Mouse (Mus musculus) embryo, embryonic 9.5 days (tissue): ENCODE measurements around the gene Myh14.
A peak's percentile ranks its signal among the peaks of the same experiment; 100 is the strongest.

Experiments used
- DNase-seq: peaks from one replicate; pipeline ENCODE4 v3.0.0-alpha.2; 2017; ENCODE audit errors: extremely low spot score

Myh14 gene

DNA sequence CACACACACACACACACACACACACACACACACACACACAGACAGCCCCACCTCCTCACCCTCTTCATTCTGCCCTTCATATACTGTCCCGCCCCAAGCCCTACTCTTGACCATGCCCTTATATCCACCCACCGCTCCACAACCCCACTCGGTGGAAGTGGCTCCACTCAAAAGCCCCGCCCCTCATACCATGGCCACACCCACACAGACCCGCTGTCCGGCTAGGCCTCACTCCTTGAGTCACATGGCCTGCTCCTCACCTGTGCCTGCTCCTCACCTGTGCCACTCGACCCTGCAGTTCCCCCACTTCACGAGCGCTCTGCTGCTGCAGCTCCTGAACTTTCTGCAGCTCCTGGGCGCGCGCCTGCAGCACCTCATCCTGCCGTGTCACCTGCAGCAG lies 40.2 kb downstream of the Myh14 start:
- no peak for DNase-seq

DNA sequence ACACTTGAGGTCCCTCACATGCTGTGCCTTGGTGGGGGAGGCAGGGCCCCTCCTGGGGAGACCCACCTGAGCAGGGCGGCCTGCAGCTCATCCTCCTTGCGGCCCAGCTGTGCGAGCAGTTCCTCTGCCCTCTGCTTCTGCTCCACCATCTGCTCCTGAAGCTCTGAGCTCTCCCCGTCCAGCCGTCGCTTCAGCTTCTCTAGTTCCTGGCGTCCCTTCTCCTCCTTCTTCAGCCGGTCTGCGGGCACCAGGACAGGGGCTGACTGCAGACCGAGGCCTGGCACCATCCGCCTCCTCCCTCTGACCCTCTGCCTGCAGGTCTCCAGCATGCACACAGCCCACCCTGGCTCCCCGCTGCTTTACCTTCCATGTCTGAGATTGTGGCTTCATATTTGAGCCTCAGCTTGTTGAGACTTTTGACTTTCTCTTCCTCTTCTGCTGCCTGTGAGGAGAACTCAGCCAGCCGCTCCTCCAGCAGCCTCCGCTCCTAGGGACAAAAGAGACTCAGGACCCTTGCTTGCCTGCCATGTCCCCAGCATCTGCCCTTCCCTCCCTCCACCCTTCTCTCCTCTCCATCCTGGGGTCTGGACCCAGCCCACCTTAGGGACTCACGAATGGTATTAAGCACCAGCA lies 42.1 kb downstream of the Myh14 start:
- DNase-seq, result no peak

DNA sequence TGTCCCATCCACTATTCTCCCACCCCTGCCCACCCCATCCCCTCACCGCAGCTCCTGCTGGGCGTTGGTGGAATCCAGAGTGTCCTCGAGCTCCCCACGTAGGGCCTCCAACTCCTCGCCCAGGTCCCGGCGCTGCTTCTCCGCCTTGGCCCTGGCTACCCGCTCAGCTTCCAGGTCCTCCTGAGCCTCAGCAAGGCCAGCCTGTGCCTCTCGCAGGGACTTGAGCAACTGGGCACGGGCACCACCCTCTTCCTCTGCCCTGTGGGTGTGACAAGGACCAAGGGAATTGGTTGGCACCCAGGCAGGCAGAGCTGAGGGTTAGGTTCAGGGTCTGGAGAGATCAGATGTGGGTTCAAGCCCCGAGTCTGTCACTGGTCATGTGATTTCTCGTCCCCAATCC lies 43.7 kb downstream of the Myh14 start:
- DNase-seq, result no peak

DNA sequence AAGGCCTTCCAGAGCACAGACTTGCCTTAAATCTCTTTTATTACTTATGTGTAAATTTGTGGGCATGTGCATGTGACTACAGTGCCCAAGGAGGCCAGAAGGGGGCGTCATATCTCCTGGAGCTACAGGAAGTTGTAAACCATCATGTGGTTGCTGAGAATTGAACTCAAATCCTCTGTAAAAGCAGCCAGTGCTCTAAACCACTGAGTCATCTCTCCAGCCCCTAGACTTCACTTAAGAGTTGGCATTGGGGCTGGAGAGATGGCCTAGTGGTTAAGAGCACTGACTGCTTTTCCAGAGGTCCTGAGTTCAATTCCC lies 44.6 kb downstream of the Myh14 start:
- DNase-seq, result no peak

DNA sequence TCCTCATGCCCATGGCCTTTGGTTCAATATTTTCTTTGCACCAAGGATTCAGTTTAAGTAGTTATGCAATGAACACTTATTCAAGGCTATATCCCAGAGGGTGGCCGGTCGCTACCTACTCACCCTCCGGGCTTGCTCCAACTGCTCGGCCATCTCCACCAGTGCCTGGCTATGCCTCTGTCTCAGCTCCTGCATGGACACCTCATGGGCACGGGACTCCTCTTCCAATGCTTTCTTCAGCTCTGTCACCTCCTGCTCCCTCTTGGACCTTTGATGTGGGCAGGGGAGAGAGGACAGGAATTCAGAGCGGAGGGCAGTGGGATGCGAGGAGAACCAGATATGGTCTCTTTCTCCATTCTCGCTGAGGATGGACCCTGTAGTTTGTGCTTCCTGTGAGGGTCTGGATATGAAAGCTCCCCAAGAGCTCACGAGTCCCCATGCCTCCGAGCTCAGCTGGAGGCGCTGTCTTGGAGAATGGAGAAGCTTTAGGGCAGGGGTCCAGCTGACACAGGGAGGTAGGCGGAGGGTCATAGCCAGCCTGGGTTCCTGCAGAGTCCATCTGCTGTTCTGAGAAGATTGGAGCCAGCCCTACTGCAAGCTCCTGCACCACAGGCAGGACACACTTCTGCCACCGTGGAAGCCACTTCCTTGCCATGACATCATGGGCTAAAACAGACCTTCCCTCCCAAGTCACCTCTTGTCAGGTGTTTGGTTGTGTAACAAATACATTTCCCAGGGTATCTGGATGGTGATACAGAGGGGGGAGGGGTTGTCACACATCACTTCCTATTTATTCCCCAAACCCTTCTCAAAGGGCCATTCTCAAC lies 45.2 kb downstream of the Myh14 start:
- no peak for DNase-seq

DNA sequence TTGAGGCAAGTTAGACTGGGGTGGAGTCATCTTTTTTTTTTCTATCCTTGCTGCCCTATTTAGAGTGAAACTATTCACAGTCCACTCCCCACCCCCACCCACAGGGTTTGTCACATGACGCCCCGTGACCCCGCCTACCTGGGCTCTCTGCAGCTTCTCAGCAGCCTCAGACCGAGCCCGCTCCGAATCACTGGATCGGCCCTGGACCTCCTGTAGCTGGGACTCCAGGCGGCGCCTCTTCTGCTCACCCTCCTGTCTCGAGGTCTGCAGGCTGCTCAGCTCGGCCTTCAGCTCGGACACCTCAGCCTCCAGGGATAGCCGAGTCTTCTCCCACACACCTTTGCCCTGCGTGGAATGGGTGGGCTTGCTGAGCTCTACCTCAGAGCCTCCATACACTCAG lies 45.8 kb downstream of the Myh14 start:
- no peak for DNase-seq

DNA sequence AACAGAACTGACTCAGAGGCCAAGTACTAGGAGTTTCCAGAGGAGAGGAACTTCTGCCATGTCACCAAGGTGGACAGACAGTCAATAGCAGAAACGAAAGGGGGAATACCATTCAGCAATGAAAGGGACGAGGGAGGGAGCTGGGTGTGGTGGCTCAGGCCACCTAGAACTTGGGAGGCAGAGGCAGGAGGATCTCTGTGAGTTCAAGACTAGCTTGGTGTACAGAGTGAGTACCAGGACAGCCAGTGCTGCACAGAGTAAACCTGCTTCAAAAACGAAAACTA lies 46.2 kb downstream of the Myh14 start:
- no peak for DNase-seq

DNA sequence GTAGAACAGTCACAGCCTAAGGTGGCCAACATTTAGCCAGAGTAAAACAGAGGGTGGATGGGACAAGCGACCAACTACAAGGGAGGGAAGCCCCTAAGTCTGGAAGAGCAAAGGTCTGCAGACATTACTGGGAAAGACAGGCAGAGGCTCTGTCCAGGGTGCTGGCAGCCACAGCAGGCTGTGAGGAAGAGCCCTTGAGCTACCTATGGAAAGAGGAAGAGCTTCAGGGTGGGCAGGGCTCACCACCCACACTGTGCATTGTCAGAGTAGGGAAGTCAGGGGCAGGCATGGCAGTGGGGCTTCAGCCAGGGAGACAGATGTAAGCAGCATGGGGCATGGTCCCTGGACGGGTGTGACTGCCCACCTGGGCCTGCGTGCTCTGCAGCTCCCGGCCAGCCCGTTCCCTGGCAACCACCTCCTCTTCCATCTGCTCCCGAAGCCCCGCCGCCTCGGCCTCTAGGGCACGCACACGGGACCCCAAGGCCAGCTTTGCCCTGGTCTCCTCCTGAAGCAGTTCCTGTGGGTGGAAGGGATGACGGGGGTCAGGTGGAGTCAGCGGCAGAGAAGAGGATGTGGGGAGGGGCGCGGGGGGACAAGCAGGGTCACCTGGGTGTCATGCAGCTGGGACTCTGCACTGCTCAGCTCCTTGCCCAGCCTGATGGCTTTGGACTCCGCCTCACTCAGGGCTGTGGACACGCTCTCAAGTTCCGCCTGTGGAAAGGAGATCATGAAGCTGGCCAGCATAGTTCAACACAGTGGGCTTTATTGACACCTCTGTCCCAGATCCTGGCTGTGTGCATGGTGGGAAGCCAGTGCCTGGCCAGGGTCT lies 46.7 kb downstream of the Myh14 start:
- DNase-seq, result no peak

DNA sequence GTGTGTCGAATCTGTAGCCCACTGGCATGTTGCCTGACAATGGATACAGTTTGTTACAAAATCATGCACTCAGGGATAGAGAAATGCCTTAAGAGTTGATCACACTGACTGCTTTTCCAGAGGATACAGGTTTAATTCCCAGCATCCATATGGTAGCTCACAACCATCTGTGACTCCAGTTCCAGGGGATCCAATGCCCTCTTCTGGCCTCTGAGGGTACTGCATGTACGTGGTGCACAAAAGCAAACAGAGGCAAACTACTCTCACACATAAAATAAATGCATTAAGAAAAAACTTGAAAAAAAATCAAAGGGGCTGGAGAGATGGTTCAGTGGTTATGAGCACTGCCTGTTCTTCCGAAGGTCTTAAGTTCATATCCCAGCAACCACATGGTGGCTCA lies 53.6 kb downstream of the Myh14 start:
- no peak for DNase-seq

DNA sequence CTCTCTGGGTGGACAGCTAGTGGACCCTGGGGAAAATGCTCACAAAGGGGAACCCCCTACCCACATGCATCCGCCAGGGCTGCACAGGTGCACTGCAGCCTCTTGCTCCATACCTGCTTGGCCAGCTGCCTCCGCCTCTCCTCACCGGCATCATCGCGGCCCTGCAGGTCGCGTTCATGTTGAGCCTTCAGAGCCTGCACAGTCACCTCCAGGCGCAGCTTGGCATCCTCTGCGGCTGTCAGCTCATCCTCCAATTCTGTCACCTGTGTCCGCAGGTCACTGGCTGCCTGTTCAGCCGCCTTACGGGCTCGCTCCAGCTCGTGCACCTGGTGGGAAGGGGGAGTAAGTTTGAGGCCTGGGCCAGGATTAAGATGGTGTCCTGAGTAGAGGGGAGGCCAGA lies 54.7 kb downstream of the Myh14 start:
- no peak for DNase-seq

DNA sequence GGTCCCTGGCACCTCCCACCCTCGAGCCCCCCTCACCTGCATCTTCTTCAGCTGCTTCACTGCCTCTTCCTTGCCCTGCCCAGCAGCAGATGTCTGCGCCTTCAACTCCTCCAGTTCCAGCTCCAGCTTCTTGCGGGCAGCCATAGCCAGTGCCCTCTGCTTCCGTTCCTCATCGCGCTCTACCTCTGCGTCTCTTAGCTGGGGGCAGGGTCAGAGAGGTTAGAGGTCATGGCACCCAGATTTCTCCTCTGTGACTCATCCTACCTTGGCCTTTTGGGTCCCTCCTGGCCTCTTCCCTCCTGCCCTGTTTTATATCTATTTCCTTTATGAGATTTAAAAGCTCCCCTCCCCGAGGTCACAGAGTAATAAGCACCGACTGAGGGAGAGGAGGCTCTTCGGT lies 55.3 kb downstream of the Myh14 start:
- no peak for DNase-seq

DNA sequence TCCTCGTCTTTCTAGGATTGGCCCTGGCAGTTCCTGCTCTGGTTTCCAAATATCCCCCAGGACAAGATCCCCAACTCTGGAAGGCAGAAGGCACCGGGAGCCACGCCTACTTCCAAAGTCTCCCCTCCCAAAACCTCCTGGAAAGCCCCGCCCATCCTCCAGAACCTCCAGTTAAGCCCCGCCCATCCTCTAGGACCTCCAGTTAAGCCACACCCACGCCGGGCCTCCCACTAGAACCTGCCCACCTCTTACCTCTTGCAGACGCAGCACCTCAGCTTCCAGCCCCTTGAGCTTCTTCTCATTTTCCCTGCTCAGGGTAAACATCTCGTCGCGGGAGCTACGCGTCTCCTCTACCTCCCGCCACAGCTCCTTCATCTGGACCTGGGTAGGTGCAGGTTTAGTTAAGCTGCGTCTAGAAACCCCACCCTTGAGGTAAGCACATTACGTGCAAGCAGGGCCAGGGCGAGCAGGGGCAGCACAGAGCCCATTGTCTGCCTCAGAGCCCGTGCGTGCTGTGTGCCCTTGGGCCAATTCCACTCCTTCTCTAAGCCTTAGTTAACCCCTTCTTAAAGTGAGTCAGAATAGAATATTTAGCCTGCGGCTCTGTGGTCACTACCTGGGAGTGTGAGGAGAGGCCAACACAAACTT lies 56.5 kb downstream of the Myh14 start:
- peak; percentile 58 for DNase-seq

DNA sequence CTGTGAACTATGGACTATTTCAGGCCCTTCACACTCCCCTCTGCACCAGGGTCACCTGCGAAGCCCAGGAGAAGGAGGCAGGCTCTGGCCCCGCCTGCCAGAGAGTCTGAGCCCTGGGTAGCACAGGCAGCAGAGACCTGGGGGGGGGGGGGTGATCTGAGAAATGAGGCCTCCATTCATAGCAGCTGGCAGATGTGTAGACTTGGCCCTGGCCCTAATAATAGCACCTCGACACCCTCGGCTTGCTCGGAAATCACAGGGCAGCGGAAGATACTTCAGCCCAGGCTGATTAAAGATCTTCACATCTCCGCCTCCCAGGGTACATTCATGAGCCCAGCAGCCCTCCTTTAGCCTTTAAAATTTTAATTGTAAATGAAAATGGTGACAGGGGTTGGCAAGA lies 58.5 kb downstream of the Myh14 start:
- no peak for DNase-seq

DNA sequence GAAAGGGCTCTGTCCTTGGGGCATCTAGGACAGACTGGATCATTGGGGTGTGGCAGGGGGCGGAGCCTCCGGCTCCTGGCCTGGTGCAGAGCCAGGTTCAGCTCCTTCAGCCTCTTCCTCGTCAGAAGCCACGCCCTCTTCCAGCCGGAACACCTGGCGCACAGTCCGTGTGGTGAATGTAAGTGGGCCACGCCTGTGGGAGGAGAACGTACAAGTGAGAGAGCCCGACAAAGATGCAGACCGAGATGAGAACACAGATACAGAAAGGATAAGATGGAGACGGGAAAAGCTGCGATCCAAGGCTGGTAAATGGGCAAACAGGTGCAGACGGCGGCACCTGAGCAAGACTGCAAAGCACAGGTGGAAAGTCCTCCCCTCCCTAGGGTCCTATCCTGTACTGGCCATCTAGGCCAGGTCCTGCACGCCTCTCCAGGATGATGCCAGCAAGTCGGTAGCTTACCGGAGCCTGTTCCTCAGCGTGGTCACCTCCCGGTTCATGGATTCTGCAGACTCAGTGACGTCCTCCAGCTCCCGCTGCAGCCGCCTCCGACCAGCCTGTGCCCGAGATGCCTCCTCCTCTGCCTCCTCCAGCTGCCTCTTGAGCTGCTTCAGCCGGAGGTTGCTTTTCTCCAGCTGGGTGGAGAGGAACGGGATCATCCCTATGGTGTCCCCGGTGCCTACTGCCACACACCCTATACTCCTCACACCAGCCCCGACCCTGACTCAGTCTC lies 64.3 kb downstream of the Myh14 start:
- no peak for DNase-seq

DNA sequence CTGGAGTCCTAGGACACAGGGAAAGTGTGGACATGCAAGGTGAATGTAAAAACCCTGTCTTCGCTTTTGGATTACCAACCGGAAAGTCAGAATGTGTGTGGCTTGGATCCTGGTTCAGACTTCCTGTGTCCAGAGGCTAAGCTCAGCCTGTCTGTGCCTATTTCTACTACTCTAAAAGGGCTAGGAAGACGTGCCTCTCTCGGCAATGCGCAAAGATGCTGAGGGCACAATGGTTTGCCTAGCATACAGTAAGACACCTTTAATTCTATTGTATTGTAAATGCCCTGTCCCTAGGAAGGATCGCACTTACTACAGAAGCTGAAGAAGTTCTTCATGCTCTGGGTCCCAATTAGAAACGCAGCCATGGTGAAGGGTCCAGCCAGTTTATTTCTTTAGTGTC lies 65.2 kb downstream of the Myh14 start:
- DNase-seq, result no peak

DNA sequence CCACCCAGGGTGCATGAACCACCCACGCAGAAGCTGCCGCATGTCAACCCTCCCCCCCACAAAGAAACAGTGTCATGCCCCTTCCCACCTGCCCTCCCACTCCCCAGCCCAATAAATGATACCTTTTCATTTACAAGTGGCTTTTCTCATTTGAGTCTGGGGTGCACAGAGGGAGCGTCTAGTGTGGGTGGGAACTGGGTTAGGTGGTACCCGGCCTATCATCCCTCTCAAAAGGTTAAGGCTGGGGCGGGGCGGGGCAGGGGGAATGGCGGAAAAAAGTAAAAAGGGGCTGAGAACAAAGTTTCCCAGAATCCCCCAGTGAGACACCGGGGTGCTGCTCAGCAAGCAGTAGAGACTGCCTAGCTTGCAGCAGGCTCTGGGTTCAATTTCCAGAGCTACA lies 66.0 kb downstream of the Myh14 start:
- DNase-seq, result no peak

DNA sequence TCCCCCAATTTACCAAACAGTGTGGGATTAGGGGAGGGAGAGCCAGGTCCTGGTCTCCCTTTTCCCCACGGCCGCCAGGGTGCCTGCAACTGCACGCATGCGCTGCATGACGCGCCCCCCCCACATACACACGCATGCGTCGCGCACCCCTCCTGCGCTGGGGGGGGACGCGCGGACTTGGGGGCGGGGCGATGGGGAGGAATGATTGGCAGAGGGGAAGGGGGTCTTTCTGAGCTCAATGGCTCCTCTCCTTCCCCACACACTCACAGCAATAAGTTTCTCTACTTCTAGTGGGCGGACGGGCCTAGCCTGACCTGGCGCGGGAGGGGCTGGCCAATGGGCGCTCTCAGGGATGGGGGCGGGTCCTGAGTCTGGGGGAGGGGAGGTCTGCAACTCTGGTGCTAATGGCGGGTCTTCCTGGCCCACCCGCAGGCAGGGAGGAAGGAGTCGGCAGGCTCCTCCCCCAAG lies 66.5 kb downstream of the Myh14 start:
- DNase-seq, result peak; percentile 92

DNA sequence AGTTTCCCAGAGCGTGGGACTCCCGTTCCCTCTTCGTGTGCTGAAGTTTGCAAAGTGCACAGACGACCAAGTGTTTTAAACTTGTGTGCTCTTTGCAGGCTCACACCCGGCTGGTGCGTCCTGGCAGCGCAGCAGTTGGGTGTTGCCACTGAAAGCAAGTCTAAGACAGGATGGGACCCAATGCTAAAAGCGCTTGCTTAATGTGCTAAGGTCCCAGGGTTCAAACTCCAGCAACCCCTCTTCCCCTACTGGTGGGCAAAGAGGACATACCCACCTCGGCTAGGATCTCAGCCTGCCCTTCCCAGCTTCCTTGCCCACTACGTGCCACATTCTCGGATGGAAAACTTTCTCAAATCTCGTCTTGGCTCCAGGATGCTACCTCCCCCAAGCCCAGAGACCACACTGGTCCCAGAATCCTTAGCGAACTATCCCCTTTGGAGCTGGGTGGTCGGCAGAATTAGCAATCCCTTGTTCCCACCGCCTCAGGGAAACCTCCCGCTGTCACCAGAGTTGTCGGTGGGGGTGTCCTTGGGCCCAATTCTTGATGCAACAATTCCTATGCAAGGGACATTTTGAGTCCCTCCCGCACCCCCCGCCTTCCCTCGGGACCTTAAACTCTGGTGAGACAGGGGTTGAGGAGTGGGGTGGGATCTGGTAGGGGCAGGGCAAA lies 67.3 kb downstream of the Myh14 start:
- DNase-seq, result peak; percentile 57

DNA sequence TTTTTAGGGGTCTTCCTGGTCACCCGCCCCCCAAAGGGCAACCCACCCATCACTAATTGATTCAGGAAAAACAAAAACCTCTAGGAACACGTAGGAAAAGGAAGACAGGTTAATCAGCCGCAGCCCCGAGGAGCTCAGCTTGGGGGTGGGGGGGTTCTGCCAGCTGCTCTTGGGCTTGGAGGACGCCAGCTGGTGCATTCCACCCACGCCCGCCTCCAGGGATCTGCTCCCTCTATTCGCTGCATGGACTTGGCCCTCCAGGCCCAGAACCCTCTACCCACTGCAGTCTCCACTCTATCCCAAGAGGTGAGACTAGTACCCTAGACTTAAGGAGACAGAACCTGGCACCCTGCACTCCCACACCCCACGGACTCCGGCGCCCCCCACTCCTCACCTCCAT lies 68.2 kb downstream of the Myh14 start:
- no peak for DNase-seq

DNA sequence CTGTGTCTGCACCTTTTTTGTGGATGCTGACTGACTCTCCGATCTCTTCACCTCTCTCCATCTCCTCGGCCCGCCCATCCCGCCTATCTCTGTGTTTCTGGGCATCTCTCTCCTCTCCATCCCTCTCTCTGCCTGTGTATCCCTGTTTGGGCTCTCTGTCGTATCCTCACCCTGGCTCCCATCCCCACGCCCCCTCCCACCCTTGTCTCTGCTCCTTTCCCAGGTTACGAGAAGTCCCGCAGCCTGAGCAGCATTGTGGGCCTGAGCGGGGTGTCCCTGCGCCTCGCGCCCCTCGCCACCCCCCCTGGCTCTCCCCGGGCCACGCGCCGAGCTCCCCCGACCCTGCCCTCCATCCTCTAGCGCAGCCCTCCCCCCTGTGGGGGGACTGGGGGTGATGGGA lies 69.0 kb downstream of the Myh14 start:
- DNase-seq, result no peak

DNA sequence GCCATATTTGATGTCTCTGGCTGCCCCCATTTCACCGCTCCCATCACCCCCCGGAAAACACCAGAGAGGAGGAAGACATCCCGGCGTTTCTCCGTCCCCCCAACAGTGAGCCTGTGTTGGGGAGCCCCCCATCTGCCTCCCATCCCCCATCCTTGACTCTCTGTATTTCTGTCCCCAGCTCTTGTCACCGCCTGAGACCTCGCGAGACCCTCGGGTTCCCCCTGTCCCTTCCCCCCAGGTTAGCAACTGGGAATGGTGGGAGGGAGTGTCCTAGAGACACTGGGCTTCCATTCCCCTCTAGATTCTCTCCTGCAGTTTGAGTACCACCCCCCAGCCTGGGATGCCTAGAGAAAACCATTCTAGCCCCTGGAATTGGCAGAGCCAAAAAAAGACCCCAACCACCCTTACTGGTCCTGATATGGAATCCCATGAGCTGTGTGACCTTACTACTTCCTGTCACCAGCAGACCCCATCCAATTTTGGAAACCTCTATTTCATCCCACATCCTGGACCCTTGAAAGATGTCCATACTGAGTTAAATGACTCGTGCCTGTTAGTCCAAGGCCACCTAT lies 69.9 kb downstream of the Myh14 start:
- DNase-seq, result no peak
